Mouse (Mus musculus) stomach, postnatal 0 days (tissue): ENCODE measurements around the gene 9130213A22Rik. TPM values are rescaled to one million over a fixed set of nuclear protein-coding genes. Genes with fewer than 3 reads are reported as not detected.

Source experiments
- ATAC-seq: fragments of 200-750 bp; cut with Nextera tagmentation; 2 replicates; pipeline ENCODE4 v1.8.0; 2017; ENCODE audit not compliant: low FRiP score, low TSS enrichment
- DNase-seq: peaks from one replicate; pipeline ENCODE4 v3.0.0-alpha.2; 2016; ENCODE audit warnings: low spot score
- H3K27ac ChIP-seq: fragments of 300-500 bp; sonication (generic); replicated peaks from 2 replicates; pipeline ENCODE4 v1.5.1; 2014; ENCODE audit warnings: mild to moderate bottlenecking, control low read depth
- H3K27me3 ChIP-seq: fragments of 300-500 bp; sonication (generic); 2 replicates; pipeline ENCODE4 v1.6.1; 2014; ENCODE audit warnings: low read length; ENCODE audit not compliant: control insufficient read depth, insufficient read depth
- H3K36me3 ChIP-seq: fragments of 300-500 bp; sonication (generic); 2 replicates; pipeline ENCODE4 v1.6.1; 2014; ENCODE audit warnings: low read length, mixed read lengths; ENCODE audit not compliant: control insufficient read depth, insufficient read depth
- H3K4me1 ChIP-seq: fragments of 300-500 bp; sonication (generic); replicated peaks from 2 replicates; pipeline ENCODE4 v1.6.1; 2014; ENCODE audit warnings: antibody characterized with exemption; ENCODE audit not compliant: control insufficient read depth, insufficient read depth
- H3K4me2 ChIP-seq: fragments of 300-500 bp; sonication (generic); replicated peaks from 2 replicates; pipeline ENCODE4 v1.6.1; 2014; ENCODE audit warnings: low read depth, mild to moderate bottlenecking, control low read depth, moderate library complexity
- H3K4me3 ChIP-seq: fragments of 300-500 bp; sonication (generic); 2 replicates; pipeline ENCODE4 v1.5.1; 2014; ENCODE audit warnings: low read depth, low read length, control low read depth
- H3K9ac ChIP-seq: fragments of 300-500 bp; sonication (generic); 2 replicates; pipeline ENCODE4 v1.6.1; 2014; ENCODE audit warnings: mild to moderate bottlenecking, low read length, control low read depth, mixed read lengths
- H3K9me3 ChIP-seq: fragments of 300-500 bp; sonication (generic); 2 replicates; pipeline ENCODE4 v1.6.1; 2016; ENCODE audit warnings: low read length; ENCODE audit not compliant: control insufficient read depth
- CTCF ChIP-seq: IDR thresholded peaks from 2 replicates; pipeline ENCODE4 v1.5.1; 2016; ENCODE audit warnings: antibody characterized with exemption, low read depth, mild to moderate bottlenecking, moderate library complexity
- EP300 ChIP-seq: optimal IDR thresholded peaks from 2 replicates; pipeline ENCODE3; 2016; ENCODE audit warnings: antibody characterized with exemption
- WGBS: fragments of 180-500 bp; shearing (Covaris S2); extraction: QIAGEN DNeasy Blood & Tissue Kit; methylation state at CpG from one replicate; pipeline ENCODE4 v1.1.7; 2014; 5-methylcytosine and 5-hydroxymethylcytosine counted together
- polyA plus RNA-seq: library from polyadenylated mRNA; unstranded; fragments of >200 nt; fragmentation: Nextera tagmentation; extraction: Ambion mirVana; gene quantifications from 2 replicates; pipeline ENCODE4 v1.2.1, GENCODE M21; 2015

9130213A22Rik gene
- polyA plus RNA-seq, 1 experiment from 2014 or later: 0.24 TPM

DNA sequence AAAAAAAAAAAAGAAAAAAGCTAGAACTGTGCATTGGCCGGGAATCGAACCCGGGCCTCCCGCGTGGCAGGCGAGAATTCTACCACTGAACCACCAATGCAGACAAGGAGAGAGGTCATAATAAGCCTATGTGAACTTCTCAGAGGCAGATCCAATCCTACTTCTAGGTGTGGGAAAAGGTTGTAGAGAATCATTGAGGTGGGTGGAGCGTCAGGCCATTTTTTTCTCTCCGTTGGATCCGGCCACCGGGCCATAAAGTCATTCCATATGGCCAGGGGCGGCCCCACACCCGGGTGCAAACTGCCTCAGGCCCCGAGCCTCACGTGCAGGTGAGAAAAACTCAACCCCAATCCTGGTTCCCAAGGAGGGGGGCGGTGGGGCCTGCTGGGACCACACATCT, 3.6 kb downstream of the 9130213A22Rik start:
- peak overlapping the region; percentile 64 for H3K4me3 ChIP-seq
- H3K36me3 ChIP-seq: no peaks in the 10 kb centered on the region
- ATAC-seq (peak; percentile 35), DNase-seq (peak; percentile 90)
- no peaks in the 10 kb centered on the region for H3K9me3 ChIP-seq
- H3K27ac ChIP-seq: no peak overlapping the region; the same call in 1 of the 2 replicates
- WGBS: 2% methylated on average over 15 of the region's 15 CpGs
- no peaks in the 10 kb centered on the region for H3K27me3 ChIP-seq
- no peak overlapping the region for H3K9ac ChIP-seq
- H3K4me2 ChIP-seq: peak overlapping the region; percentile 83
- TF ChIP-seq CTCF: no peak
- TF ChIP-seq EP300: no peak
- peaks cover 2% of the 10 kb centered on the region; the same call in 1 of the 2 replicates for H3K4me1 ChIP-seq

DNA sequence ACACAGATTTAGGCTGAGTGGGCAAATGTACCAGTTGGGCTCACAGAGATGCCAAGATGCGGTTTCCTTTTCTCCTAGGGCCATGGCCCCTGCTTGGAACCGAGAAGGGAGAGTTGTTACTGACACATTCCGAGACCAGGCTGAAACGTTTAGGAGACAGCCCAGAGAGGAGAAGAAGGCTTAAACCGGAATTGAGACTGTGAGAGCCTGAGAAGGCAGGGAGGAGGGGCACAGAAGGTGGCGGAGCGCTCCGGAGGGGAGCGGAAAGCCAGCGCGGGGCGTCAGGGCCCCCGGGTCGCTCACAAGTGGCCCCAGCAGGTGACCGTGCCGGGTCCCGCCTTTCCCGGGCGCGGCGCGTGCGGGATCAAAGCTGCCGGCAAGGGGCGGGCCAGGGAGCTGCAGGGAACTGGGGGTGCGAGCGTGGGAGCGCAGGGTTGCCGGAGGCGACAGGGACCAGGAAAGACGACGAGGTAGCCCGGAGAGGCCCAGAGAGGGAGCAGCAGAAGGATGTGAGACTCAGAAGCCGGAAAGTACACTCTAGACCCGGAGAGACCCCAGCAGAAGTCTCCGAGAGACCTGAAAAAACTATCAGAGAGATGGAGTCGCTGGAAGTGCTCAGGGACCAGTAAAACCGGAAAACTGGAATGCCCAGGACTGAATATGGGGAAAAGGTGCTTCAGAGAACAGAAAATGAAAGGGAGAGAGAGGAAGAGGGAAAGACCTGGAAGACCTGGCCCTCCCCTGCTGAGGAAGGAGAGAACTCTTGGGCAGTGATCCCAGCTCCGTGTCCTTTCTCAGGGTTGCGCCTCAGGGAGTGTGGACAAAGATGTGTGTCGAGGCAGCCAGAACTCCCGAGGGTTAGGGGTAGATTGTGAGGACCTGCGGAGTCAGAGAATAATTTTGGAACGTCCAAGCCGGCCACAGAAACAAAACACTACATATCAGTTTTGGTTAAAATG, 4.4 kb downstream of the 9130213A22Rik start:
- WGBS: under 1% methylated on average over 45 of the region's 45 CpGs
- no peak for TF ChIP-seq EP300
- peak; percentile 2; the same call in 1 of the 2 replicates for TF ChIP-seq CTCF
- H3K4me1 ChIP-seq: peaks cover 2% of the 10 kb centered on the region; the same call in 1 of the 2 replicates
- H3K4me3 ChIP-seq: peak overlapping the region; percentile 64
- no peaks in the 10 kb centered on the region for H3K36me3 ChIP-seq
- ATAC-seq: peak; percentile 55
- peak; percentile 91 for DNase-seq
- peak overlapping the region; percentile 93 for H3K27ac ChIP-seq
- H3K27me3 ChIP-seq: no peaks in the 10 kb centered on the region
- H3K9ac ChIP-seq: peak overlapping the region; percentile 73
- H3K4me2 ChIP-seq: peak overlapping the region; percentile 83
- no peaks in the 10 kb centered on the region for H3K9me3 ChIP-seq

DNA sequence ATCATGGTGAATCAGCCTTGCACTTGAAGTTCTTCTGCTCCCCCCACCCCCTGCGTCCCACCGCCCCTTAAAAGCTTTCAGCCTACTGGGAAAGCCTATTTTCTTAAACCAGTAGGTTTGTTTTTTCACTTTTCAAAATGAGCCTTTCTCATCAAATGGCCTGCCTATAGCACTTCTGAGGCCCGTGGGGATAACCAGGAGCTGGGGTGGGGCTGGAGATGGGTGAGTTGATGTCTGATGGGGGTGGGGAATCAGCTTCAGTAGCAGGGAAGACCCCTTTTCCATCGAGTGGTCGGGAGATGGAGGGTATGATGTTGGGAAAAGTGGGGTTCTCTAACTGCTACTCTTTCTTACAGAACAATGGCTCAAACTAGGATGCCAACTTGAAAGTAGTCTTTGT, 5.5 kb downstream of the 9130213A22Rik start:
- Histone ChIP-seq H3K4me2 (peak overlapping the region; percentile 83; the same call in 1 of the 2 replicates), H3K27me3 (no peaks in the 10 kb centered on the region), H3K4me3 (no peak overlapping the region), H3K36me3 (no peaks in the 10 kb centered on the region), H3K9ac (no peak overlapping the region), H3K27ac (no peak overlapping the region), H3K4me1 (peaks cover 2% of the 10 kb centered on the region; the same call in 1 of the 2 replicates), H3K9me3 (no peaks in the 10 kb centered on the region)
- TF ChIP-seq CTCF (no peak), EP300 (no peak)
- WGBS: 56% methylated on average over 5 of the region's 5 CpGs
- DNase-seq: no peak
- no peak for ATAC-seq

DNA sequence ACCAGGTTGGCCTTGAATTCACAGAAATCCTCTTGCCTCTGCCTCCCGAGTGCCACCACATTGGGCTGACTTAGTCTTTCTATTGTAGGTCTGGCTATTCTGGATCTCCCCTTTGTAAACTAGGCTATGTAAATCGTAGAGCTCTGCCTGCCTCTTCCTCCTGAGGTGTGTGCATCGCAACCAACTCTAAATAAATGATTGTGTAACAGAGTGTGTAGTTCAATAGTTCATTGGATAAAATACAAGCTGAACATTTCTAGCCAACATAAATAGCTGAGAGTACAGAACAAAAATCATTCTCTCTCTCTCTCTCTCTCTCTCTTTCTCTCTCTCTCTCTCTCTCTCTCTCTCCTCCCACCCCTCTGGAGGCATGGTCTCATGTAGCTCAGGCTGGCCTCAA, 7.8 kb downstream of the 9130213A22Rik start:
- no peaks in the 10 kb centered on the region for H3K4me1 ChIP-seq
- ATAC-seq (no peak), DNase-seq (no peak)
- WGBS: 81% methylated on average over 3 of the region's 3 CpGs
- TF ChIP-seq CTCF: no peak
- TF ChIP-seq EP300: no peak
- H3K9me3 ChIP-seq: no peaks in the 10 kb centered on the region
- no peak overlapping the region for H3K4me2 ChIP-seq
- H3K27me3 ChIP-seq: no peaks in the 10 kb centered on the region
- H3K27ac ChIP-seq: no peak overlapping the region
- H3K9ac ChIP-seq: no peak overlapping the region
- no peak overlapping the region for H3K4me3 ChIP-seq
- H3K36me3 ChIP-seq: 0 out of 2 replicates have a peak, but pooled peaks cover under 1% of the 10 kb centered on the region

DNA sequence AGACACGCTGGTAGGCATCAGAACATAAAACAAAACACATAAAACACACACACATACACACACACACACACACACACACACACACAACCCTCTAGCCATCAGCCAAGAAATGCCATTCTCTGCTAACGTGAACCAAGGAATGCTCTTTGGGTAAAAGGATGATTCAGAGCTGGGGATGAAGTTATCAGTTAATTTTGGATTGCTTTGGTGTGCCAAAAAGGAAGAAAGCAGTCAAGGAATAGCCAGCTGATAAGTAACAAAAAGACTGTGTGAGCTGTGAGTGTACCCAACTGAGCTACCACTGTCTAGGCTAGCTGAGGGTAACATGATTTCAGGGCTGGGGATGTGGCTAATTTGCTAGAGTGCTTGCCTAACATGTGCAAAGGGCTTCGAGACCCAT, 8.4 kb downstream of the 9130213A22Rik start:
- H3K4me2 ChIP-seq: no peak overlapping the region
- no peak for TF ChIP-seq EP300
- TF ChIP-seq CTCF: no peak
- H3K36me3 ChIP-seq: peaks cover 6% of the 10 kb centered on the region; the same call in 1 of the 2 replicates
- H3K4me1 ChIP-seq: no peaks in the 10 kb centered on the region
- H3K9me3 ChIP-seq: no peaks in the 10 kb centered on the region
- WGBS: 63% methylated on average over 3 of the region's 3 CpGs
- DNase-seq (no peak), ATAC-seq (no peak)
- H3K9ac ChIP-seq: no peak overlapping the region
- H3K4me3 ChIP-seq: no peak overlapping the region
- no peak overlapping the region for H3K27ac ChIP-seq
- H3K27me3 ChIP-seq: no peaks in the 10 kb centered on the region

DNA sequence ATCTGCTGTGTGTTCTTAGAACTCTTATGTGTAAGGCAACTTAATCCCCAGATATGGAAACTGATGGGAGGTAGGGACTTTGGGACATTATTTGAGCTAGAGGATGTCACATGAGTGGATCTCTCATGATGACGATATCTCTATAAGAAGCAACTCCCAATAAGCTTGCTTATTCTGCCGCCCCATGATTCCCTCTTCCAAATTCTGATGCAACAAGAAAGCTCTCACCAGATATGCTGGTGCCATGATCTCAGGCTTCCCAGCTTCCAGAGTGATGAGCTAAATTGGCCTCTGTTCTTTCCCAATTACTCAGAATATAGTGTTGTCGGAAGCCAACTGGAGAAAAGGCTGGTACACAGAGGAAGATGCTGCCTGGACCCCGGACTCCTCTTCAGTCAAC, 10.5 kb downstream of the 9130213A22Rik start:
- Histone ChIP-seq H3K27me3 (no peaks in the 10 kb centered on the region), H3K4me3 (no peak overlapping the region), H3K4me2 (no peak overlapping the region), H3K4me1 (no peaks in the 10 kb centered on the region), H3K9ac (no peak overlapping the region), H3K36me3 (peaks cover 27% of the 10 kb centered on the region), H3K9me3 (no peaks in the 10 kb centered on the region), H3K27ac (peak overlapping the region; percentile 5; the same call in 1 of the 2 replicates)
- DNase-seq: no peak
- ATAC-seq: no peak
- TF ChIP-seq EP300: no peak
- no peak for TF ChIP-seq CTCF
- 65% methylated on average over 4 of the region's 4 CpGs for WGBS
